Mouse (Mus musculus): ENCODE measurements around the gene Atmin.

- TF ChIP-seq CTCF (IDR thresholded peaks at IDR 0.05; ENCODE audit: control insufficient read depth, insufficient read depth, insufficient replicate concordance, low read depth, low read length): no peak
- TF ChIP-seq POLR2A (IDR thresholded peaks at IDR 0.05; ENCODE audit: control insufficient read depth, low read depth, low read length): no peak
Measured at GRCm38 (mm10) chr8:116928588-116928987, 14.6 kb upstream of the Atmin start.

Measured in testis, adult 2 months (tissue).